Mouse (Mus musculus) hindbrain, embryonic 10.5 days (tissue): Measurements from ENCODE around the gene Gemin7. TPM values are rescaled to one million over a fixed set of nuclear protein-coding genes. Genes with fewer than 3 reads are reported as not detected.

Source experiments
- DNase-seq: peaks from one replicate; pipeline ENCODE4 v3.0.0-alpha.2; 2017; ENCODE audit warnings: low spot score
- H3K27ac ChIP-seq: fragments of 300-500 bp; sonication (generic); 2 replicates; pipeline ENCODE4 v1.5.1; 2016; ENCODE audit warnings: mild to moderate bottlenecking, moderate library complexity
- H3K27me3 ChIP-seq: fragments of 300-500 bp; sonication (generic); 2 replicates; pipeline ENCODE4 v1.6.1; 2016; ENCODE audit warnings: mild to moderate bottlenecking; ENCODE audit not compliant: poor library complexity, insufficient read depth, severe bottlenecking
- H3K36me3 ChIP-seq: fragments of 300-500 bp; sonication (generic); 2 replicates; pipeline ENCODE4 v1.6.1; 2016; ENCODE audit warnings: mild to moderate bottlenecking, moderate library complexity
- H3K4me1 ChIP-seq: fragments of 300-500 bp; sonication (generic); replicated peaks from 2 replicates; pipeline ENCODE4 v1.6.1; 2016; ENCODE audit warnings: mild to moderate bottlenecking
- H3K4me3 ChIP-seq: fragments of 300-500 bp; sonication (generic); 2 replicates; pipeline ENCODE4 v1.5.1; 2016; ENCODE audit warnings: mild to moderate bottlenecking, moderate library complexity
- H3K9me3 ChIP-seq: fragments of 300-500 bp; sonication (generic); 2 replicates; pipeline ENCODE4 v1.6.1; 2016; ENCODE audit warnings: mild to moderate bottlenecking, moderate library complexity
- WGBS: fragments of 180-500 bp; shearing (Covaris S2); methylation state at CpG from one replicate; pipeline ENCODE4 v1.1.7; 2016; 5-methylcytosine and 5-hydroxymethylcytosine counted together
- polyA plus RNA-seq: library from polyadenylated mRNA; unstranded; fragments of >200 nt; fragmentation: Nextera tagmentation; extraction: Ambion mirVana; gene quantifications from 2 replicates; pipeline ENCODE4 v1.2.1, GENCODE M21; 2016

Gene Gemin7
- polyA plus RNA-seq, 1 experiment from 2014 or later = 188 TPM

- Histone ChIP-seq H3K4me3 (no peak overlapping the region), H3K27me3 (no peaks in the 10 kb centered on the region), H3K4me1 (peaks cover 20% of the 10 kb centered on the region), H3K36me3 (peaks cover 70% of the 10 kb centered on the region), H3K9me3 (no peaks in the 10 kb centered on the region), H3K27ac (no peak overlapping the region)
- DNase-seq = no peak
- 68% methylated on average over 1 of the region's 1 CpGs for WGBS
Observed at GRCm38 (mm10) chr7:19554168-19554567, 23.2 kb downstream of the Gemin7 start.

- H3K4me1 ChIP-seq = 0 out of 2 replicates have a peak, but pooled peaks cover 5% of the 10 kb centered on the region
- WGBS = 79% methylated on average over 2 of the region's 2 CpGs
- H3K4me3 ChIP-seq = no peak overlapping the region
- H3K27me3 ChIP-seq = no peaks in the 10 kb centered on the region
- DNase-seq = no peak
- H3K9me3 ChIP-seq = no peaks in the 10 kb centered on the region
- H3K36me3 ChIP-seq = peaks cover 65% of the 10 kb centered on the region
- H3K27ac ChIP-seq = no peak overlapping the region
Observed at GRCm38 (mm10) chr7:19552443-19552842, 25.0 kb downstream of the Gemin7 start.

DNA sequence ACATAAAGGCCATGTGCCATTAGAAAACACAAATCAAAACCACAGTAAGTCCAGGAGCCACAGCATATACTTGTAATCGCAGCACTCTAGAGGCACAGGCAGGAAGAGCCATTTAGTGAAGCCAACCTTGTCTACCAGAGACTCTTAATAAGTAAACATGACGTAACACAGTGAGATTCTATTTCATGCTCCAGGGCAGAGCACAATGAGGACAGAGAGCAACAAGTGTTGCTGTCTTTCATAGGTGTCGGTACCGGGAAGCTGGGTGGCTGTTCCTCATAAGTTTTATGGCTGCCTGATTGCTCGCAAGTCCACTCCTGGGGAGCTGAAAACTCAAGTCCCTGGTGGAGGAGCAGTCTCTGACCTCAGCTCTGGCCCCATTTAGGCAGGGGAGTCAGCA is 25.8 kb downstream of the Gemin7 start:
- H3K4me3 ChIP-seq = no peak overlapping the region
- H3K36me3 ChIP-seq = peaks cover 57% of the 10 kb centered on the region
- 89% methylated on average over 5 of the region's 5 CpGs for WGBS
- peaks cover 6% of the 10 kb centered on the region; the same call in 1 of the 2 replicates for H3K4me1 ChIP-seq
- no peak for DNase-seq
- no peaks in the 10 kb centered on the region for H3K9me3 ChIP-seq
- H3K27ac ChIP-seq = no peak overlapping the region
- no peaks in the 10 kb centered on the region for H3K27me3 ChIP-seq

DNA sequence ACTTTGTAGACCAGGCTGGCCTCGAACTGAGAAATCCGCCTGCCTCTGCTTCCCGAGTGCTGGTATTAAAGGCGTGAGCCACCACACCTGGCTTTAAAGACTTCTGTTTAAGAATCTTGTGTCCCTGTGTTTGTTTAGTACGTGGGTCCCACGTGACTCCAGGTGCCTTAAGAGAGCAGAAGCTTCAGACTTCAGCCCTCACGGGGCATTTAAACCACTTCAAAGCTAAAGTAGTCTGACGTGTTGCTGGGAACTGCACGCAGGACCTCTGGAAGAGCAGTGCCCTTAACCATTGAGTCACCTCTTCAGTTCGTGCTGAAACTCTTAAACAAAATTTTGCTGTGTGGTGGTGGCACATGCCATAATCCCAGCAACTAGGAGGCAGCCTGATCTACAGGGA is 28.0 kb downstream of the Gemin7 start:
- H3K27me3 ChIP-seq = no peaks in the 10 kb centered on the region
- peaks cover 8% of the 10 kb centered on the region; the same call in 1 of the 2 replicates for H3K4me1 ChIP-seq
- no peak for DNase-seq
- 93% methylated on average over 10 of the region's 10 CpGs for WGBS
- no peaks in the 10 kb centered on the region for H3K9me3 ChIP-seq
- peaks cover 34% of the 10 kb centered on the region for H3K36me3 ChIP-seq
- no peak overlapping the region for H3K27ac ChIP-seq
- H3K4me3 ChIP-seq = no peak overlapping the region

DNA sequence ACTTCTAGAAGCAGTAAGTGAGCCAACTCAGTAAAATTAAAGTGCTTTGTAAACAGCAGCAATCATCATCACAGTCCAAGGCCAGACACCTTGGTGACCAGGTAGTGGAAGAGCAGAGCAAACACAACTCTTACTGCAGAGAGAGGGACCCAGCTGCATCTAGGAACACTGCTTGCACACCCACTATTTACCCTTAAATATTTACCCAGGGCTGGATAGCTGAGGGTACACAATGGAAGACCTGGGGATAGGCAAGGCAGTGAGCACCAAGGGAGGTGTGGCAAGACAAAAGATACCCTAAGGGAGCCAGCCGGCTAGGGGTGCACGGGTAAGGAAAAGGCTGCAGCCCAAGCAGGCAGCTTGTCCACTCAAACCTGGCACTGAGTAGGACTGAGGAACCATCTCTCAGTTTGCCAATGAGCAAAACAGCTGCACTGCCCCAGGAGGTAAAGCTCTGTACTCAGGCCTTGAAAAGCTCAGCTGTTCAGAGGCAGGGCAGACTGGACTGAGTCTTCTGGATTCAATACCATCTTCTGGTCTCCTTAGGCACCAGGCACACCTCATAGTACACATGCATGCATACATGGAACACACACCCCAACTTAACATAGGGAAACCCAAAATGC is 29.9 kb downstream of the Gemin7 start:
- peaks cover 15% of the 10 kb centered on the region for H3K36me3 ChIP-seq
- 66% methylated on average over 2 of the region's 2 CpGs for WGBS
- H3K4me3 ChIP-seq = no peak overlapping the region
- no peaks in the 10 kb centered on the region for H3K9me3 ChIP-seq
- H3K27me3 ChIP-seq = no peaks in the 10 kb centered on the region
- DNase-seq = no peak
- no peak overlapping the region for H3K27ac ChIP-seq
- H3K4me1 ChIP-seq = peaks cover 12% of the 10 kb centered on the region

- Histone ChIP-seq H3K4me1 (peaks cover 25% of the 10 kb centered on the region), H3K36me3 (peaks cover 6% of the 10 kb centered on the region; the same call in 1 of the 2 replicates), H3K9me3 (no peaks in the 10 kb centered on the region), H3K4me3 (no peak overlapping the region), H3K27ac (no peak overlapping the region), H3K27me3 (no peaks in the 10 kb centered on the region)
- DNase-seq = no peak
- WGBS = 80% methylated on average over 3 of the region's 3 CpGs
Observed at GRCm38 (mm10) chr7:19546007-19546406, 31.4 kb downstream of the Gemin7 start.

DNA sequence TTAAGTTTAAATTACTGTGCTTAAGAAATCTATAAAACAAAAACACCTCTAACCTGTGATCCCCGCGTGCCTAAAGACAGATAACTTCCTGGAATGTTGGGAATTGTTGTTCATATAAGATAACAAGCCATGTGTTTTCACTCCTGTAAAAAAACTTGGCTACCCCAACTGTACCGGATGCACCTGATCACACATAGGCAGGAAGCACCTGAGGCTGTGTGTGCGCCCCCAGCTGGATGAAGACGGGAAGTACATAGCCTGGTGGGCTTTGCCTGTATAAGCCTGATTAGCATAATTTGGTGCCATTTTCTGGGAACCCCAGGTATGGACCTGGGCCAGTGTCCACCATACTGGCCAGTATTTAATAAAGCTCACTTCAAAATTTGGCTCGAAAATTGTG is 33.8 kb downstream of the Gemin7 start:
- Histone ChIP-seq H3K9me3 (no peaks in the 10 kb centered on the region), H3K4me3 (no peak overlapping the region), H3K27ac (no peak overlapping the region), H3K27me3 (no peaks in the 10 kb centered on the region), H3K36me3 (0 out of 2 replicates have a peak, but pooled peaks cover 3% of the 10 kb centered on the region), H3K4me1 (peaks cover 26% of the 10 kb centered on the region)
- 59% methylated on average over 6 of the region's 6 CpGs for WGBS
- no peak for DNase-seq

DNA sequence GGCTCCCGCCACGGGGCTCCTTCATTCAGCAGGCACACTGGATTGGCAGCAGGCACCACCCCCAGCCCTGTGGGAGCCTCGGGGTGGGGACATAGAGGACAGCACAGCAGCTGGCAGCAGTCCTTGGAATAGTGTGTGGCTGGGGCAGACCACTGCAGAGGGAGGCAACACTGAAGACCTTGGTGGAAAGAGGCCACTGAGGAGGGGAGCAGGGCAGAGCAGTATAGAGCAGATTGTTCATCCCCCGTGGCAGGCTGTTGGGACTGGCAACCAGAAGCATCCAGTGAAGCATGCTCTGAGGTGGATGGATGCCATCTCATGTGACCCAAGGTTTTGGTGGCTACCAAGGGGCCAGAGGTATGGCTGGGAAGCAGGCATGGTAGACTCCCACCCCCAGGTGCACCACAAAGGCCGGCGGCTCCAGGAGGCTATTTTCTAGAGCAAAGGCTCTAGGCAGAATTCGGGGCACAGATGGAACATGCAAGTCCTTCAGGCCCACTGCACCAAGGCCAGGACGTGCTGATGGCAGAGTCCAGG is 35.2 kb downstream of the Gemin7 start:
- 68% methylated on average over 8 of the region's 8 CpGs for WGBS
- no peak for DNase-seq
- Histone ChIP-seq H3K36me3 (no peaks in the 10 kb centered on the region), H3K4me1 (peaks cover 31% of the 10 kb centered on the region), H3K4me3 (no peak overlapping the region), H3K9me3 (no peaks in the 10 kb centered on the region), H3K27ac (peak overlapping the region; percentile 41), H3K27me3 (no peaks in the 10 kb centered on the region)

- no peak for DNase-seq
- Histone ChIP-seq H3K9me3 (no peaks in the 10 kb centered on the region), H3K4me1 (peaks cover 30% of the 10 kb centered on the region), H3K4me3 (no peak overlapping the region), H3K27me3 (no peaks in the 10 kb centered on the region), H3K36me3 (no peaks in the 10 kb centered on the region), H3K27ac (no peak overlapping the region)
- 84% methylated on average over 7 of the region's 7 CpGs for WGBS
Observed at GRCm38 (mm10) chr7:19541681-19542154, 35.7 kb downstream of the Gemin7 start.

GRCm38 (mm10) chr7:19540771-19541566 is 36.4 kb downstream of the Gemin7 start:
- Histone ChIP-seq H3K4me3 (no peak overlapping the region), H3K9me3 (no peaks in the 10 kb centered on the region), H3K27me3 (no peaks in the 10 kb centered on the region), H3K27ac (0 out of 2 replicates have a peak overlapping the region, but pooled peaks have one; percentile 2), H3K36me3 (peaks cover 3% of the 10 kb centered on the region; the same call in 1 of the 2 replicates), H3K4me1 (peaks cover 27% of the 10 kb centered on the region)
- WGBS = 91% methylated on average over 2 of the region's 2 CpGs
- no peak for DNase-seq

GRCm38 (mm10) chr7:19534676-19535075 is 42.7 kb downstream of the Gemin7 start:
- Histone ChIP-seq H3K9me3 (no peaks in the 10 kb centered on the region), H3K27me3 (no peaks in the 10 kb centered on the region), H3K4me3 (no peak overlapping the region), H3K36me3 (peaks cover 66% of the 10 kb centered on the region), H3K27ac (no peak overlapping the region), H3K4me1 (peaks cover 15% of the 10 kb centered on the region)
- no peak for DNase-seq
- WGBS = 94% methylated on average over 10 of the region's 10 CpGs

DNA sequence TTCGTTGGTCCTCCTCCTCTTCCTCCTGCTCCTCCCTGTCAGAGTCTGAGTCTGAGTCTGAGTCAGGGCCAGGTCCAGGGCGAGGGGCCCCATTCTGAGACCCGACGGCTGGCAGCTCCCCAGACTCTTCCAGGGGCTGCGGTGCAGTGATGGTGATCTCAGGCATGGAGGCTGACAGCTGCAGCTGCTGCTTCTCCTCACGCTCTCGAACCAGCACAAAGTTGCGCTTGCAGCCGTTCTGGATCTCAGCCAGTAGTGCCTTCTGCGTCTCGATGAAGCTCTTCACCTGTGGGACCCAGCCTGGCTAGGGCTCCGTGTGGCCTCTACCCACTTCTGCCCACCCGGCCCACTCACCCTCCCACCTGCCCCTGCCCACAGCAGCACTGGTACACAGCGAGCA is 45.2 kb downstream of the Gemin7 start:
- Histone ChIP-seq H3K9me3 (no peaks in the 10 kb centered on the region), H3K27me3 (no peaks in the 10 kb centered on the region), H3K4me3 (no peak overlapping the region), H3K27ac (no peak overlapping the region), H3K4me1 (0 out of 2 replicates have a peak, but pooled peaks cover 10% of the 10 kb centered on the region), H3K36me3 (peaks cover 81% of the 10 kb centered on the region)
- no peak for DNase-seq
- WGBS = 95% methylated on average over 14 of the region's 14 CpGs

- no peak for DNase-seq
- no peak overlapping the region for H3K4me3 ChIP-seq
- H3K27me3 ChIP-seq = peaks cover 1% of the 10 kb centered on the region; the same call in 1 of the 2 replicates
- no peak overlapping the region for H3K27ac ChIP-seq
- WGBS = 78% methylated on average over 10 of the region's 10 CpGs
- H3K9me3 ChIP-seq = no peaks in the 10 kb centered on the region
- peaks cover 79% of the 10 kb centered on the region for H3K36me3 ChIP-seq
- H3K4me1 ChIP-seq = 0 out of 2 replicates have a peak, but pooled peaks cover 8% of the 10 kb centered on the region
Observed at GRCm38 (mm10) chr7:19531077-19531476, 46.3 kb downstream of the Gemin7 start.
